Mouse (Mus musculus) B cell, adult 2 months (primary cell): ENCODE data around the gene Opa3.

Experiments
- DNase-seq, 2 experiments: peaks; one replicate each; pipeline ENCODE4 v3.0.0; 2022

The Opa3 gene

DNA sequence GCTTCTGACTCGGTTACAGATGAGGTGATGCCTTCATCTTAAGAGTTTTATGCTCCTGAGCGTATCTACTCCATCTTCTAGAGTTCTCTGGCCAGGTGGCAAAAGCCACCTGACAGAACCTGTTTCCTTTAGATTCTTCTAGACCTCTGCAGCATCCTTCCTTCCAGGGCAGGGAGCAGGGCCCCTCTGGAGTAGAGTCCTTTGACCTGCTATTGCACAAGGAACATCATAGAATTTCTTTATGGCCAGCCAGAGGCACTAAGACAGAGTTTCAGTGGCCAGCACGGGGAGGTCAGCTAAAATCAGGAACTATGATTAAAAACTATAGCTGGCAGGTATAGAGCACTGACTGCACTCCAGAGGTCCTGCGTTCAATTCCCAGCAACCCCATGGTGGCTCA, 23.9 kb downstream of the Opa3 start:
- no peak for DNase-seq

DNA sequence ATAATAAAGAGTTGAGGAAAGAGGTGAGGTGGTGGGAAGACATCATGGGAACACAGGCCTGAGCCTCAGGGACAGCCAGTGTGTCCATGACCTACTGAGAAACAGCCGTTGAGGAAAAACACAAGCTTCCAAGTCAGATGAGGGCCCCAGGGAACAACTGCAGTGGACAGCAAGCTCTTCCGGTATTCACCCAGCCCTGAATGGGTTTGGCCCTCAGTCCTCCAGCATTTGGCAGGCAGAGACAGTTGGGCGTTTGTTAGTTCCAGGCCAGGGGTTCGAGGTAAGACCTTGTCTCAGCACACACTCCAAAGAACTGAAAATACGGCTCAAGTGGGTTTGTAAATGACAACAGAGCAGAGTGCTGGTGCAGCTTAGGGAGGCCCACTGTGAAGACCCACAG, 25.3 kb downstream of the Opa3 start:
- DNase-seq, result no peak

DNA sequence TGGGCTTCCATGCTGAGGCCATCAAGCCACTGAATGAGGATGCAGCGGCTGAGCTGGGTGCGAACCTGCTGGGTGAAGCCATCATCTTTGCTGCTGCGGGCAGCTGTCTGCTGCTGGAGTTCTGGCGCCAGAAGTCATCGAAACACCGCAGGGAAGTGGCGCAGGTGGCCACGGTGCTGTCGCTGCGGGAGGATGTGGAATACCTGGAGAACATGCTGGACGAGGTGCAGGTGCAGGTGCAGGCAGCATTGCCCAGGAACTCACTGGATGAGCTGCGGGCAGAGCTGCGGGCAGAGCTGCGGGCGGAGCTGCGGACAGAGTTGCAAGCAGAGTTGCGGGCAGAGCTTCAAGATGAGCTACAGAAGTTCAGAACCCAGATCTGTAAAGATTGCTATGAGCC, 27.3 kb downstream of the Opa3 start:
- DNase-seq, result no peak

DNA sequence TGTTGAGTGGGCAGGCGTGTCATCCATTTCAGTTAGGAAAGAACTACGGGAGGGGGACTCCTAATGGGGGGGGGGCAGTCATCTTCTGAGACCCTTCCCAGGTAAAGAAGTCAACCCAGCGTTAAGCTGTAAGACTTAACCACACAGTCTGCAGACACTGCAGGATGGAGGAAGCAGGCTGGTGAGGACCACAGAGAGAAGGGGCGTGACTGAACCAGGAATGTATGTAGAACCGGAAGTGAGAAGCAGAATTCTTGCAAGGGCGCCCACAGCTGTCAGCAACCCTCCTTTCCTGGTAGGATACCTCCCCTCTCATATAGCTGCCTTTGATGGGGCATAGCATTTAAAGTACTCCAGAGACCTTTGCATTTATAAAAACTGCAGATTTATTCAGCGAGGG, 28.4 kb downstream of the Opa3 start:
- DNase-seq, result no peak

DNA sequence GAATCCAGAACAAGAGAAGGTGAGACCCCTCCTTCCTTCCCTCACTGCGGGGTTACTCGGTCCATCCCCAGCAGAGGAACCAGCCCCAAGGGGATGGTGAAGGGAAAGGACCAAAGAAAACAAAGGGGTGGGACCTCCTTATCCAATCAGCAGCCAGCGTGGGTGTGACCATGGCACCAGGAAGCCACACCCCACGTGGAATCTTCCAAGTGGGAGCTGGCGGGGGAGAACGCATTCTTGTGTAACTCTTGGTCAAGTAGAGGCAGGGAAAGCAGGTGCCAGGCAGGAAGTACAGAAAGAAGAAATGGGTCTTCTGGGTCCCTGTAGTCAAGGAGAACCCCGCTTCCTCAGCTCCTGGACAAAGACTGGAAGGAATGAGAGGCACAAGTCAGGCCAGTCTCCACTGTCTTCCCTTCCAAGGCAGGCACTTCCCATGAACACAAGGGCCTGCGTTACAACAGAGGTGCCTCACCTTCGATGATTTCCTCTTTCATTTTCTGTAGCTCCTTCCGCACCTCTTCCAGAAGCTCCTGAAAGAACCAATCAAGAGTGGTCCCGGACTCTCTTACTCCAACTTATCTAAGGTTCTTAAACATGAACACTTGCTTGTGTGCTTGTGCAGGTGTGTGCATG, 29.4 kb downstream of the Opa3 start:
- no peak for DNase-seq

DNA sequence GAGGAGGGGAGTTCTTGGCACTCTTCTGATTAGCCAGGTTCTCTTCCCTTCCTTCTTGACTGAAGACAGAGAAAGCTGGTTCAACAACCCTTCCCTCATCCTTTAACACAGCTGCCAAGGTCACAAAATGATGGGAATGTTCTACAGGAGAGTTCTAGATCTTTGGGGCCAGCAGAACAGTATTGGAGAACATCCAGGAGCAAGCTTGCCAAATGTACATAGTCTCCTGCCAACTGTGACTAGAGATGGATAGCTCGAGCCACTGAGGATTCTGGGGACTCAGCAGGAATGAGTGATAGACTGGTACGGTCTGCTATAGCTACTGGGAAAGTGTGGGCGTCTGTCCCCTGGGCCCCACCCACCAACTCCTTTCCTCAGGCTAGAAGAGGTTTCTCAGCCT, 30.2 kb downstream of the Opa3 start:
- no peak for DNase-seq

DNA sequence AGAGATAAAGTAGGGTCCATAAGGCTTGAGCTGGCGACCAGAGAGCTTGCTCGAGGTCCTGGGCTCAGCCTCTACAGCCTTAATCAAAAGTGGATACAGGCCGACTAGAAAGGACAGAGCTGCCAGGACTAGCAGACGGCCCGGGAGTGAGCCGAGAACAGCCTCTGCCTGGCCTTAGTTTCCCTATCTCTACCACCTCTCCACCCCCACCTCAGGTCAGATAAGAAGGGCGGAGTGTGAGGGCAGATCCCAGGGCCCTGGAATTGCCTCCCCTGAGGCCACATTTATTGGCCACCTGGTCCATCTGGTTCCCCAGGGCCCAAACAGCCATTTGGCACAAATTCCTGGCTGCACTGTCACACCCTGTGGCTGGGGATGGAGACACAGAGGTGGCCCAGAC, 37.0 kb downstream of the Opa3 start:
- DNase-seq, result no peak

DNA sequence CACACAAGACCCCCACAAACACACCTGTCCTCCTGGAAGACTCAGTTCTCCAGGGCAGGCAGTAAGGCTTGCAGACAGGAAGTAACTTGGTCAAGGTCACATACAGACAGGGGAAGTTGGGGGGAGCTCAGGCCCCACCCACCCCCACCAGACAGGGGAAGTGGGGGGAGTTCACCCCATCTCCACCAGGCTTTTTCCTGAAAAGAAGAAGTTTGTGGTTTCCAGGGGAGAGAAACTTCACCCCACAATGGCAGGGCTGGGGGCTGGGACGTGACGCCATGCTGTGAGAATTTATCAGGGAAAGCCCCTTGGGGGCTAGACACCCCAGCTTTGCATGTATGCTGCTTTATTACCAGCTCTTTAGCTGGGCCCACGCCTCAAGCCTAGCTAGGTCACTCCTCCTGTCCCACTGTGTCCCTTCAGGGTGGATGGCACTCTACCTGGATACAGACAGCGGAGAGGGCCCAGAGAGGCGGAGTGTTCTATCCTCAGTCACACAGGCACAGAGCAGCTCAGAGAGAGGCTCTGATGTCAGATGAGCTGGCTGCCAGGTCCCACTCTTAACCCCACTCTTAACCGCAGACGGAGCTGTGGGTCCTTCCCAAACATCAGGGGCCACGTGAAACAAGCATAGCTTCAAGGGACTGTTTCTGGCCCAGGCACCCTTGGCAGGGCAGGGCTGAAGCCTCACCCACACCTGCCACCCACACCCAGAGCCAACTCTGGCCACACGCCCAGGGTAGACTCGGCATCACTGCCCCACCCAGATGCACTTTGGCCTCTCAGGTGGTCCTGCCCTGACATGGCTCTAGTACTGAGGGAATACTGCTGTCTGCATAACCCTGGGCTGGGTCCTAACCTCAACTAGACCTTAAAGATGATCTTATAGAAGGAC, 38.0 kb downstream of the Opa3 start:
- peak; percentile 83 to 85 for DNase-seq

DNA sequence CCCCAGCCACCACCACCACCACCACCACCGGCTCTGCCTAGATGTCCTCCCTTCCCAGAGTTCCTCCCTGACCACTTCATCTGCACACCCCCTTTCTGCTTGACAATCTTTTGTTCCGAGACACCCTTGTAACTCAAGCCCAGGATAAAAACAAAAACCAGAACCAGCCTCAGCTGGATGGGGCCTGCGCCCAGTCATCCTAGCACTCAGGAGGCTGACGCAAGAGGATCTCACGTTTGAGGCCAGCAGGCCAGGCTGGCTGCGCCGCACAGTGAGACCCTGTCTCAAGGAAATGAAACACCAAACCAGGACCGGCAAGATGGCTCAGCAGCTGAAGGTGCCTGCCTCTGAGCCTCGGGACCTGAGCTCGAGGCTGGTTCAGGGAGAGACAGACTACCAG, 38.9 kb downstream of the Opa3 start:
- DNase-seq, result no peak

DNA sequence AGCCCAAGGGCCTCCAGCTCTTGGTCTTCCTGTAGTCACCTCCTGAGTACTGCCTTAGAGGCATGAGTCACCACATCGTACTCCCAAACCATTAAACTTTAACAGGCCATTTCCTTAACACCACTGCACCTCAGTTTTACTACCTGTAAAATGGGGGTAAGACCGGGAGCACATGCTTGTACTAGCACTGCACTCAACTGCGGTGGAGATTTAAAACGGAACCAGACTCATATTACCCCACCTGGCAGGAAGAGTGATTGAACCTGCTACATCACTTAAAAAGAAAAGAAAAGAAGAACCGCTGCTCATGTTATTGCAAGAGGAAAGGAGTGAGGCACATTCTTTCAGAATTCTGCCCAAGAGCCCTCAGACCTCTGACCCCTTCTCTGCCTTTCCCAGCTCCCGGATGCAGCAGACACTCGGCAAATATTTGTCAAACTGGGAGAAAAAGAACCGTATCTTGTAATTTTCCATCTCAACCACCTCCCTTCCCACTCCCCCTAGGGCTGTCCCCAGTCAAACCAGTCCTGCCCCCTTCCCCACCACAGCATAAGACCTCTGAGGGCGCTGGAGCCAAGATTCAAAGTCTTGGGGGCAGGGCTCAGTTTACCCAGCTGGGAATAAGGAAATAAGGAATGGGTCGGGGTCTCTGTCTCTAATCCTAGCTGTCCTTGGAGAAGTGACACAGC, 41.0 kb downstream of the Opa3 start:
- peak; percentile 34 to 38 for DNase-seq

DNA sequence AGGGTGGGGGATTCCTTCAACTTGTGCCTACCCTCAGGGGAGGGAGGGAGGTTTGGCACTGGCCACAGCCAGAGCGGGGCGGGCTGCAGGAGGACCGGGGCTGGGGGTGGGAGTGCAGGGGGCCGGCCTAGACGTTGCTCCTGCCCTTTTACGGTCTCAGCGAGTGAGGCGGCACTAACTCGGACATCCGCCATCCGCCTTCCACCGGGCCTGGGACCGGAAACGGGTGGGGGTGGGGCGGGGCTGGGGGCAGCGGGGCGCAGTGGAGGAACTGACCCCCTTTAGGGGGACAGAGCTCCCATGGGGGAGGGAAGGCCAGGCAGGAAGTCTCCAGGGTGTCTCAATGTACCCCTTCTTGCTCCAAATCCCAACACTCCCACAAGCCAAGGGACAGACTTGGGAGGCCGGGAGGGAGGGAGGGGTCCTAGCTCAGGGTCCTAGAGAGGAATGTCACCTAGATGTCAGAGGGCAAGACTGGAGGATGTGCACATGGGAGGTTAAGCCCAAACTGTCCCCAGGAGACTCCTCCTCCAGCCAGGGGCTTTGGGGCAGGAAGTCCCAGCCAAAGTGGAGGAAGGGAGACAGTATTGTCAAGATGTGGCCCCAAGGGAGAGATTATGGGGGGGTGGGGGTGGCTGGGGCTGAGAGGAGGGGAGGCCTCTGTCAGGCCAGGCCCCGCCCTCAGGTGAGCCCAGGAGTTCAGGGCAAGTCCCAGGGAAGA, 41.7 kb downstream of the Opa3 start:
- peak; percentile 25 for DNase-seq

DNA sequence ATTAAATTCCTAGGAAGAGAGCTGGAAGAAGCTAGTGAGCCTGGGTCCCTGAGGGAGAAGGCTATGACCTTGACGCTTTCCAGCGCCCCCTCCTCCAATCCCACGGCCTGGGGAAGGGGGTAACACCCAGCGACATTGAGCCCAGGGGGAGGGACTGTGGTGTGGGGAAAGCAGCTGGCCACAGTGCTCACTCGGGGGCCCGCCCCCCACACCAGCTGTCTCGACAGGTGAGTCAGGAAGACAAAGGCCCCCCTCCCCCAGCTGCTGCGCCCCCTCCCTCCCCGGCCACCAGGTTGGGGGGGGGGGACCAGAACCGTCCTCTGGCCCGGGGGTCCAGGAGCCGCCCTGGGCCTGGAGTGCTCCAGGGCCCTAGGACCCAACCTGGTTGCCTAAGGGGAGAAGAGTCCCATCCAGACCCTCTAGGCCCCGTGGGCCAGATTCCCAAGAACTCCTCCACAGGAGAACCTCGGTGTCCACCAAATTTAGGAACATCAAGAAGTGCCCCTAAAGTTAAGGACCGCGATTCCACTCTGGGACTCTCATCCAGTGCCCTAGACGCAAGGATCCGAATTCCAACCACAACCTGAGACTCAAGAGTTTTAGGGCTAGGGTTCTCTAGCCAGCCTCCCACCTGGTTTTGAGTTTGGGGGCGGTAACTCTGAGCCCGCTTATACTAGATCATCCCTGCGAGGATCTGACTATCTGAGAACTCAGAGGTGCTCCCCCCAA, 42.5 kb downstream of the Opa3 start:
- peak; percentile 39 to 43 for DNase-seq

DNA sequence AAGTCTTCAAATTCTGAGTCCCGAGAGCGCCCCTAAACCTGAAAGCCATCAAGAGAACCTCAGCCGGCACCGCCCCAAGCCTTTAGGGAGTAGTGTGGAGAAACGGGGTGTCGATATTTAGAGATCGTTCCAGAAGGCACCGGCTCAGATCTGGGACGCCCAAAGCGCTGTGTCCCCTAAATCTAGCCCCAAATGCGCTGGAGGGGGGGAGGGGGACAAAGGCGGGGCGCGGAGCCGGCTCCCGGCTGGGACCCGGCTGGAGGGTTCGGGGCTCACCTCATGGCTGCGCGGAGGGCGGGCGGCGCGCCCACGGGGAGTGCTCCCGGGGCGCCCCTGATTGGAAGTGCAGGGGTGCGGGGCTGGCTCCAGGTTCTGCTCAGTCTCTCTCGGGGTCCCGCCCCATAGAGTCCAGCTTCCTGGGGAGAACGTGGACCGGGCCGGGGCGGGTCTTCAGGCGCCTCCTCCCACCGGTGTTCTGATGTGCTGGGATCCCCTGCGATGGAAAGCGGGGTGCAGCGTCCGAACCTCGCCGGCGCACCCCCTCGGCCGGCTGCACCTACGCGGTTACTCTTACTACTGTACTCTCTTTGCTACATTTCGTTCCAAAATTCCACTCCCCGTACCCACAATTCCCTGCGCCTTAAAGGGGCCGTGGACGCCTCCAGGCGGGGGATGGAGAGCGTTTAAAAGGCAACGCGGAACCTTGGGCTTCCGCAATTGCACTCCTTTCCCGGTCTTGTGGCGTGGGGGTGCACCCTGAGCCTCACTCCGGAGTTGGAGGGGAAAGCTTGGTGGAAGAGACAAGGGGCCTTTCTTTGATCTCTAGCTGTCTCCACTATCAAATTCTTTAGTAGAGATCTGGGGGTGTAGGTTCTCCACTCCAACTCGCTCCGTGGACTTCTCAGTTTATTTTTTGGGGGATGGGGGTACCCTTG, 43.4 kb downstream of the Opa3 start, which contains the start of gene Vasp:
Gene Vasp, minus strand, starts transcription at position 580 of the 935 bp plus-strand sequence.
- DNase-seq, result peak; percentile 85 to 86

DNA sequence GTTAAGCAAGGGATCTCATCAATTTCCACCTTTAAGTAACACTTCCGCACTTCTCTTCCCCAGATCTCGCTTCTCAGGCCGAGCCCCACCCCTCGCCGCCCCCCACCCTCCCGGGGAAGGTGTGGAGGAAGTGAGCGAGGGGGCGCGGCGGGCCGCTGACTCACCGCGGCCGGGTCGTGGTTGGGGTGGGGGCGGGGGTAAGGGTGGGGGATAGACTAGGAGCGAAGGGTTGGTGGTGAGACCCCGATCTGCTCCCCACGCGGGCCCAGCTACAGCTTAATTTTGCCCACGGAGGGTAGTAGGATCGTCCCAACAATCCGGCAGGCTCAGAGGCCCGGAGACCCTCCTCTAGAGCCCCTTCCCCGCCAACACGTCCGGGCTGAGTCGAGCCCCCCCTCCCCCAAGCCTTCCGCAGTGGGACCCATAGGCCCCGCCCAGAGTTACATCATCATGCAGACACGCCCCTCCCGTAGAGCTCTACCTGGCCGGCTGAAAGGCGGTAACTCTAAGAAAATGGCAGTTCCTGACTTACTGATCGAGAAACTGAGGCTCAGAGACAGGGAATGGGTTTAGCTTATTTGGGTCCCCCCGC, 44.1 kb downstream of the Opa3 start:
- DNase-seq, result peak; percentile 92

DNA sequence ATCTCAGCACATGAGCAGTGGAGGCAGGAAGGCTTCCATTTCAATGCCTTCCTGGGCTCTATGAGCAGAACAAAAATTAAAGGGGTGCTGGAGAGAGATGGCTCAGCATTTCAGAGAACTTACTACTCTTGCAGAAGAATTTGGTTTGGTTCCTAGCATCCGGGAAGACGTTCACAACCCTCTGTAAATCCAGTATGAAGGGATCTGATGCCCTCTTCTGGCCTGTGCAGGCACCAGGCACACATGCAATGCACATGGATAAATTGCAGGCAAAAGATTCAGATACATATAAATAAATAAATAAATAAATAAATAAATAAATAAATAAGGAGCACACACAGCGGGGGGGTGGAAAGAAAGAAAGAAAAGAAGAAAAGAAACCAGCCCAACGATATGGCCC, 48.1 kb downstream of the Opa3 start:
- peak in 1 of 2 experiments; percentile 27 for DNase-seq

DNA sequence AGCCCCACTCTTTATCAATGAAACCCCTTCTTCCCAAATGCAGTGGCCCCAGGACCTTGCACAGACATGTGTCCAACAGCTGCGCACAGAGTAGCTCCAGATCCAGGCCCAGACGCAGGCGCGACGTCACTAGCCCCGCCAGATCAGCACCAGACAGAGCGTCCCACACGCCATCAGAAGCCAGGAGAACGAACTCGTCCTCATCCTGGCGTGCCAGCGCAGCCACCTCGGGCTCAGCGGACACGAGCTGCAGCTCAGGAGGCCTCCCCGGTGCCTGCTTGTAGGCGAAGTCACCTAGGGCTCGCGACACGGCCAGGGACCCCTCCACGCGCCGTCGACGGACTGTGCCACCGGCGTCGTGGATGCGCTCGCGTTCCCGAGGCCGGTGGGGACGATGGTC, 50.9 kb downstream of the Opa3 start:
- DNase-seq, result no peak

DNA sequence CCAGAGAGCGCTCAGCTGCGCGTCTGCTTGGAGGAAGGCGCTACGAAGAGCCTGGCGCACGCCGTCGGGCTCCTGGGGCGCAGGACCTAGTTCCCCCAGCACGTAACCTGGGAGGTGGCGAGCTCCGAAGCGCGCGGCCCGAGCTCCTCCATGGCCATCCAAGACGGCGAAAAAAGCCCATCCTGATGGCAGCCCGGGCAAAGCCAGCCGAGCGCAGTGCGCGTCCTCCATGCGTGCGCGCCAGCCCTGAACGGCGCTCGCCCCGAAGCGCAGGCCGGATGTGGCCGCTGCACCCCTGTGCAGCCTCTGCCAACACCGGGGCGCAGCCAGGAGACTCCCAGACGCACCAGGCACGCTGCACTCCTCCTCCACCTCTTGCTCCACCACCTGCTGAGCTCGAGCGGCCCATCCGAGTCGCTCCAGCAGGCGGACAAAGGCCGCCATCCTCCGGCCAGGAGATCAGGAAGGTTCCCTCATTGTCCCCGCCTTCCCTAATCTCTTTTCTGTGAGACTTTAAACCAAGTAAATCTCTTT, 51.5 kb downstream of the Opa3 start, which contains the start of gene Ppm1n:
Gene Ppm1n, minus strand, starts transcription at position 484 of the 534 bp plus-strand sequence.
- DNase-seq, result peak in 1 of 2 experiments; percentile 26

DNA sequence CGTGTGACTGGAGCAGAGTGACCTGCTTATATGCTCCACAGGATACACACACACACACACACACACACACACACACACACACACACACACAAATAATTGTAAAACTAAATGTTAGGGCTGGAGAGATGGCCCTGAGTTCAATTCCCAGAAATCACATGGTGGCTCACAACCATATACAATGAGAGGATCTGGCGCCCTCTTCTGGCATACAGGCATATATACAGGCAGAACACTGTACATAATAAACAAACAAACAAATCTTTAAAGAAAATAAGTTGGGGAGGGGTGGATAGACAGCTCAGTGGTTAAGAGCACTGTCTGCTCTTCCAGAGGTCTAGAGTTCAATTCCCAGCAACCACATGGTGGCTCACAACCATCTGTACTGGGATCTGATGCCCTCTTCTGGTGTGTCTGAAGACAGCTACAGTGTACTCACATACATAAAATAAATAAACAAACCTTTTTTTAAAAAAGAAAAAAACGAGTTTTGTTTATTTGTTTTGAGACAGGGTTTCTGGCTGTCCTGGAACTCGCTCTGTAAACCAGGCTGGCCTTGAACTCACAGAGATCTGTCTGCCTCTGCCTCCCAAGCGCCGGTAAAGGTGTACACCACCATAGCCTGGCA, 53.7 kb downstream of the Opa3 start:
- DNase-seq, result peak; percentile 64 to 69

DNA sequence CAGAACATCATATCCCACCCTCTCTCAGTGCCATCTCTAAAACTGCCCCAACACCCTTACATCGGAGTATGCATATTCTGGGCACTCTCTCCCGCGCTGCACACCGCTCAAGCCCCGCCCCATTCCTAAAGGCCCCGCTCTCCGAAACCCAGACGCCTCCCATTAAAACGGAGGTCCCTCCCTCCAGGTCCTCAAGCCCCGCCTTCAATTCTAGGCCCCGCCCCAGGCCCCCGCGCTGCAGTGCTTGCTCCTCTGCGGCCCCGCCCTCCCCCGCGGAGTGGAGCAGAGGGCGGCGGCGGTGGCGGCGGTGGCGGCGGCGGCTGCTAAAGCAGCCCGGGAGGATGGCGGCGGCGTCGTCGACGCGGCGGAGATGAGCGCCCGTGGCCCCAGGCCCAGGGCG, 54.3 kb downstream of the Opa3 start, which contains the start of gene Rtn2:
Gene Rtn2, plus strand, starts transcription at position 240 of the 400 bp plus-strand sequence.
- DNase-seq, result peak; percentile 77 to 81
